Mouse (Mus musculus): ENCODE data around the gene Pigs. TPM values are rescaled to one million over a fixed set of nuclear protein-coding genes. Genes with fewer than 3 reads are reported as not detected.

Pigs gene
- polyA plus RNA-seq, 1 experiment: 70.8 TPM

DNA sequence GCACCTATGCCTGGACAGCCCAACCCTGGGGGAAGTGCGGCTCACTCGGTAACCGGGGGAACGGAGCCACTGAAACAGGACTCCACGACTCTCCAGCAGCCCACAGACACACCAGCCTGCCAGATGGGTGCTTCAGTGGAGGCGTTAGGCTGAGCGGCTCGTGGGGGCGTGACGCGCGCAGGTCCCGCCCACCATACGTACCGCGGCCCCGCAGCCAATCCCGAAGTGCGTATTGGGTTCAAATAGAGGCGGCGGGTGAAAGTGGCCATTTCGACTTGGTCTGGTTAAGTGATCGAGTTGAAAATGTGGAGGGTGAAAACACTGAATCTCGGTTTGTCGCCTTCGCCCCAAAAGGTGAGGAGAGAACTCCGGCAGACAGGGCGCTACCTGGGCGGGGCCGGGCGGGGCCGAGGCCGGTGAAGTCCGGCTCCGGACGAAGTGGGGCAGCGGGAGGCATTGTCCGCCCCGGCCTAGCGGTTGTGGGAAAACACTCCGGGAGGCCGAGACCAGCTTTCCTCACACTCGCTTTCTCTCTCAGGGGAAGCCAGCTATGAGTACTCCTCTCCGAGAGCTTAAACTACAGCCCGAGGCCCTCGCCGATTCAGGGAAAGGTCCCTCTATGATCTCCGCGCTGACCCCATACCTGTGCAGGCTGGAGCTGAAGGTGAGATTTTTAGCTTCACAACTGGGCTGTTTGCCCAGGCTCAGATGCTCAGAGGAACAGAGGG is 26.7 kb upstream of the Pigs start, which contains the start of gene Spag5:
Gene Spag5, plus strand, starts transcription at position 173 of the 728 bp plus-strand sequence.
- WGBS: under 1% methylated on average over 49 of the region's 49 CpGs
- Histone ChIP-seq H3K27me3 (ENCODE audit: control insufficient read depth, insufficient read depth, low read length) (no peaks in the 10 kb centered on the region), H3K27ac (ENCODE audit: insufficient read depth, low read depth, low read length) (no peak within 1 kb of the TSS), H3K4me3 (ENCODE audit: low read depth, low read length) (peak within 1 kb of the TSS; percentile 80), H3K36me3 (ENCODE audit: control insufficient read depth, insufficient read depth, low read length) (peaks cover 4% of the 10 kb centered on the region; the same call in 1 of the 2 replicates), H3K4me1 (ENCODE audit: control insufficient read depth, insufficient read depth, insufficient read length, low read length) (peaks cover 2% of the 10 kb centered on the region; the same call in 1 of the 2 replicates)
- TF ChIP-seq POLR2A (IDR thresholded peaks at IDR 0.05; ENCODE audit: low read depth, low read length): no peak
- TF ChIP-seq CTCF (IDR thresholded peaks at IDR 0.05; ENCODE audit: extremely low read depth, insufficient read length, insufficient replicate concordance, low read depth, low read length): no peak

DNA sequence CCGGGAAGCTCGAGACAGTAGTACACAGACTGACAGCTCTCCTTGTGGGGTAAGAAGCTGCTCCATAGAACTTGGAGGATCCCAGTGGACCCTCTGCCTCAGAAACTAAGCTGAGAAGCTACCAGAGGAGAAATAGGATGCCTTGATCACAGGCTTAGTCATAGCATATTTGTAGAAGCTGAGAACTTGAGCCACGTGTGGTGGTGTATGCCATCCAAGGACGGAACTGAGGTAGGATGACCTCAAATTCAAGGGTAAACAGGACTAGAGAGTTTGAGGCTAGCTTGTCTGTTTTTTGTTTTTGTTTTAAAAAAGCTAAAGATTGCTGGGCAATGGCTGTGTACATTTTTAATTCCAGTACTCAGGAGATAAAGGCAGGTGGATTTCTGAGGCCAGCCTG is 22.9 kb upstream of the Pigs start:
- Histone ChIP-seq H3K4me1 (ENCODE audit: control insufficient read depth, insufficient read depth, insufficient read length, low read length) (peaks cover 2% of the 10 kb centered on the region; the same call in 1 of the 2 replicates), H3K36me3 (ENCODE audit: control insufficient read depth, insufficient read depth, low read length) (peaks cover 6% of the 10 kb centered on the region), H3K4me3 (ENCODE audit: low read depth, low read length) (no peak overlapping the region), H3K27me3 (ENCODE audit: control insufficient read depth, insufficient read depth, low read length) (no peaks in the 10 kb centered on the region), H3K27ac (ENCODE audit: insufficient read depth, low read depth, low read length) (no peak overlapping the region)
- TF ChIP-seq POLR2A (IDR thresholded peaks at IDR 0.05; ENCODE audit: low read depth, low read length) (no peak), CTCF (IDR thresholded peaks at IDR 0.05; ENCODE audit: extremely low read depth, insufficient read length, insufficient replicate concordance, low read depth, low read length) (no peak)
- 91% methylated on average over 4 of the region's 4 CpGs for WGBS

DNA sequence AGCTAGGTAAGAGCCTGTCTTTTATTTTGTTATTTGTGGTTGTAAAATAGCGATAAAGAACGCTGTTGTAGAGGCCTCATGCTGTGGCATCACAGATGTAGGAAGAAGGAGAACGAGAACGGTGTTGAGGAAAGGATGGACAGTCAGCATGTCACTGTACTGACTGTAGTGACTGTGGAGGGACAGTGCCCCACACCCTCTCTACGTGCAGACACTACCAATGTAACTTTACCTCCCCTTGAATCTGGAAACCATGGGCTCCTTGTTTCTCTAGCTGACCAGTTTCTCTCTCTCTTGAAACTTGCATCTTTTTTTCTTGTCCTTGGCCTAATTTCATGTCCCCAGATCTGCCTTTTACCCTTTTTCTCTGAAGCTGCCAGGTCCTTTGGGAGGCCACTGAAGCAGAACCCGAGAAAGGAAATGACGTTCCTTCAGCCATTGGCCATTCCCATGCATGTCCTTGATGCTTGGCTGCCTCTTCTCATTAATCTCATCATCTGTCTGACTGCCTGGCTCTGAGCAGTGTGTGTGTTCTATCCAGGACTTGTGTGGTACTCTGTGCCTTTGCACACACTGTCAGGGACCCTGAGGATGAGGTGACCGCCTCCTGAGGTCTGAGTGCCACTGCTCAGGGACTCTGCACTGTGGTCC is 17.2 kb upstream of the Pigs start:
- no peak overlapping the region for H3K27ac ChIP-seq (ENCODE audit: insufficient read depth, low read depth, low read length)
- H3K4me3 ChIP-seq (ENCODE audit: low read depth, low read length): no peak overlapping the region
- no peak for TF ChIP-seq CTCF (IDR thresholded peaks at IDR 0.05; ENCODE audit: extremely low read depth, insufficient read length, insufficient replicate concordance, low read depth, low read length)
- TF ChIP-seq POLR2A (IDR thresholded peaks at IDR 0.05; ENCODE audit: low read depth, low read length): no peak
- peaks cover 11% of the 10 kb centered on the region for H3K36me3 ChIP-seq (ENCODE audit: control insufficient read depth, insufficient read depth, low read length)
- no peaks in the 10 kb centered on the region for H3K27me3 ChIP-seq (ENCODE audit: control insufficient read depth, insufficient read depth, low read length)
- 92% methylated on average over 8 of the region's 8 CpGs for WGBS
- no peaks in the 10 kb centered on the region for H3K4me1 ChIP-seq (ENCODE audit: control insufficient read depth, insufficient read depth, insufficient read length, low read length)

DNA sequence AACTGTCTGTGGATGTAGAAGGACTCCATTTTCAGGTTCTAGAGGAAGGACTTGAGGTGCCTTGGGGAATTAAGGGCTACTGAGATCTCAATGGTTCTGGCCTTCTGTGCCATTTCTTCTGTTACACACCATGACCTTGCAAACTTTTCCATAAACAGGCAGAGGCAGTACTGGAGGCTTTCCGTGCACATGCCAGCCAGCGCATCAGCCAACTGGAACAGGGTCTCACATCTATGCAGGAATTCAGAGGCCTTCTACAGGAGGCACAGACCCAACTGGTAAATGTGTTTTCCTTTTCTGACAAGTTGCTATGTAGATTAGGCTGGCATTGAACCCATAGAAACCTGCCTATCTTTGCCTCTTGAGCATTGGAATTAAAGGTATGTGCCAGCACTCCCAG is 14.6 kb upstream of the Pigs start:
- Histone ChIP-seq H3K4me1 (ENCODE audit: control insufficient read depth, insufficient read depth, insufficient read length, low read length) (no peaks in the 10 kb centered on the region), H3K4me3 (ENCODE audit: low read depth, low read length) (no peak overlapping the region), H3K27ac (ENCODE audit: insufficient read depth, low read depth, low read length) (no peak overlapping the region), H3K27me3 (ENCODE audit: control insufficient read depth, insufficient read depth, low read length) (no peaks in the 10 kb centered on the region), H3K36me3 (ENCODE audit: control insufficient read depth, insufficient read depth, low read length) (peaks cover 17% of the 10 kb centered on the region)
- TF ChIP-seq POLR2A (IDR thresholded peaks at IDR 0.05; ENCODE audit: low read depth, low read length): no peak
- no peak for TF ChIP-seq CTCF (IDR thresholded peaks at IDR 0.05; ENCODE audit: extremely low read depth, insufficient read length, insufficient replicate concordance, low read depth, low read length)
- WGBS: 100% methylated on average over 2 of the region's 2 CpGs

DNA sequence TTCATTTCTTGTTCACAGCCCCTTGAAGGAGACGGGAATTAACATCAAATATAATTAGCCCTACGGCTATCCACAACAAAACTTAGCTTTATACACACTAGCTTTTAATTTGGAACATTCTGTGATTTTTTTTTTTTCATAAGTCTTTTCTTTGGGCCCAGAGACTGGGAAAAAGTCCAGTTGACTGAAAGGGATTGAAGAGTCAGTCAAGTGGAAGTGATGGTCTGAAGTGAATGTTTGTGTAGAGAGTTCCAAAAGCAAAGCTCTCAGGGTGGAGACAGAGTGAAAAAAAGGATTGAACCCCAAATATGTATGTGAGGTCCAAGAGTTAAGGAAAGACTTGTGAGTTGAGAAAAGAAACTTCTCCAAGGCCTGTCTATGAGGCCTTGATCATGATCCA is 9.8 kb upstream of the Pigs start:
- no peak overlapping the region for H3K4me3 ChIP-seq (ENCODE audit: low read depth, low read length)
- WGBS: 91% methylated on average over 2 of the region's 2 CpGs

DNA sequence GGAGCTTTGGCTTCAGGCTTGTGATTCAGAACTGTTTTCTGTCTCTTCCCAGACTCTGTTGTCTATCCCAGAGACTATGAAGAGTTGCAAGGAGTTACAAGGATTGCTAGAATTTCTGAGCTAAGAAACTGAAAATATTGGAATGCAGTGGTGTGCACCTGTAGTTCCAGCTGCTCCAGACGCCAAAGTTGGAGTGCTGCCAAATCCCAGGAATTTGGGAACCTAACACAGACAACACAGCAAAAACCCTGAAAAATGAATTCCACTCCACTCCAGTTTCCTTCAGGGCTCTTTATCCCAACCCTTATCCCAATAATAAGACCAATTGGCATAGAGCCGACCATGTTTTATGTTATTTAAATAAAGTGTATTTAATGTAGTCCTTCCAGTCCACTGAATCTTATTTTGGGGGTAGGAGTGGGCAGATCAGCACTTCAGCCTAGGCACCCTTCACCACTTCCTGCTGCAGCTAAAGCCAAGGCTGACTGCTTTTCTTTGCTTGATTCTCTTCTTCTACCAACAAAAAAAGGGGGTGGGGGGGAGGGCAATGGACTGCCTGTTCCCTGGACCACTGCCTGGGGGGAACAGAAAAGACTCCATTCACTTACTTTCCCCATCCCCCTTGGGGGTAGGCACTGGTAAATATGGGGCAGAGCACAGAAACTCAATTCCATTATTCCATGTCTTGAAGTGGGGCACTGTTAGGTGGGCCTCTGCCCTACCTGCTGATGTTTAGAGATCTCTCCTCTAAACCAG is 6.0 kb upstream of the Pigs start:
- no peak for TF ChIP-seq POLR2A (IDR thresholded peaks at IDR 0.05; ENCODE audit: low read depth, low read length)
- TF ChIP-seq CTCF (IDR thresholded peaks at IDR 0.05; ENCODE audit: extremely low read depth, insufficient read length, insufficient replicate concordance, low read depth, low read length): no peak
- H3K27ac ChIP-seq (ENCODE audit: insufficient read depth, low read depth, low read length): peak overlapping the region; percentile 6; the same call in 1 of the 2 replicates
- peaks cover 9% of the 10 kb centered on the region for H3K36me3 ChIP-seq (ENCODE audit: control insufficient read depth, insufficient read depth, low read length)
- no peak overlapping the region for H3K4me3 ChIP-seq (ENCODE audit: low read depth, low read length)
- H3K4me1 ChIP-seq (ENCODE audit: control insufficient read depth, insufficient read depth, insufficient read length, low read length): peaks cover 6% of the 10 kb centered on the region; the same call in 1 of the 2 replicates
- H3K27me3 ChIP-seq (ENCODE audit: control insufficient read depth, insufficient read depth, low read length): no peaks in the 10 kb centered on the region
- WGBS: 49% methylated on average over 2 of the region's 2 CpGs

More for the DNA sequence above, 9.8 kb upstream of the Pigs start:
- no peak for TF ChIP-seq POLR2A (IDR thresholded peaks at IDR 0.05; ENCODE audit: low read depth, low read length)
- TF ChIP-seq CTCF (IDR thresholded peaks at IDR 0.05; ENCODE audit: extremely low read depth, insufficient read length, insufficient replicate concordance, low read depth, low read length): no peak
- Histone ChIP-seq H3K4me1 (ENCODE audit: control insufficient read depth, insufficient read depth, insufficient read length, low read length) (peaks cover 3% of the 10 kb centered on the region; the same call in 1 of the 2 replicates), H3K27ac (ENCODE audit: insufficient read depth, low read depth, low read length) (no peak overlapping the region), H3K27me3 (ENCODE audit: control insufficient read depth, insufficient read depth, low read length) (no peaks in the 10 kb centered on the region), H3K36me3 (ENCODE audit: control insufficient read depth, insufficient read depth, low read length) (peaks cover 20% of the 10 kb centered on the region)
